Mouse (Mus musculus) kidney, embryonic 16.5 days (tissue): ENCODE results near the gene Adamts9. TPM values are rescaled to one million over a fixed set of nuclear protein-coding genes. Genes with fewer than 3 reads are reported as not detected.
A peak's percentile ranks its signal among the peaks of the same experiment; 100 is the strongest.

Source experiments
- ATAC-seq: fragments of 200-750 bp; cut with Nextera tagmentation; 2 replicates; pipeline ENCODE4 v1.8.0; 2017; ENCODE audit warnings: moderate TSS enrichment; ENCODE audit not compliant: low FRiP score, low TSS enrichment
- H3K27ac ChIP-seq: fragments of 300-500 bp; sonication (generic); 2 replicates; pipeline ENCODE4 v1.5.1; 2014; ENCODE audit warnings: low read length
- H3K27me3 ChIP-seq: fragments of 300-500 bp; sonication (generic); 2 replicates; pipeline ENCODE4 v1.6.1; 2014; ENCODE audit warnings: low read length, control low read depth, mixed read lengths; ENCODE audit not compliant: insufficient read depth
- H3K36me3 ChIP-seq: fragments of 300-500 bp; sonication (generic); 2 replicates; pipeline ENCODE4 v1.6.1; 2014; ENCODE audit warnings: low read length, control low read depth, mixed read lengths; ENCODE audit not compliant: insufficient read depth
- H3K4me1 ChIP-seq: fragments of 300-500 bp; sonication (generic); 2 replicates; pipeline ENCODE4 v1.6.1; 2014; ENCODE audit warnings: low read length, control low read depth, mixed read lengths; ENCODE audit not compliant: insufficient read depth
- H3K4me2 ChIP-seq: fragments of 300-500 bp; sonication (generic); replicated peaks from 2 replicates; pipeline ENCODE4 v1.6.1; 2014; ENCODE audit warnings: low read depth, low read length
- H3K4me3 ChIP-seq: fragments of 300-500 bp; sonication (generic); 2 replicates; pipeline ENCODE4 v1.5.1; 2014; ENCODE audit warnings: mild to moderate bottlenecking, low read length
- H3K9ac ChIP-seq: fragments of 300-500 bp; sonication (generic); replicated peaks from 2 replicates; pipeline ENCODE4 v1.6.1; 2014; ENCODE audit warnings: low read length
- H3K9me3 ChIP-seq: fragments of 300-500 bp; sonication (generic); 2 replicates; pipeline ENCODE4 v1.6.1; 2016; ENCODE audit warnings: low read length, control low read depth
- WGBS: fragments of 180-500 bp; shearing (Covaris S2); extraction: QIAGEN DNeasy Blood & Tissue Kit; methylation state at CpG from one replicate; pipeline ENCODE4 v1.1.7; 2014; 5-methylcytosine and 5-hydroxymethylcytosine counted together
- polyA plus RNA-seq: library from polyadenylated mRNA; unstranded; fragments of >200 nt; fragmentation: Nextera tagmentation; extraction: Ambion mirVana; gene quantifications from 2 replicates; pipeline ENCODE4 v1.2.1, GENCODE M21; 2015

Adamts9 gene
- polyA plus RNA-seq, 1 experiment from 2014 or later = 12.0 TPM

DNA sequence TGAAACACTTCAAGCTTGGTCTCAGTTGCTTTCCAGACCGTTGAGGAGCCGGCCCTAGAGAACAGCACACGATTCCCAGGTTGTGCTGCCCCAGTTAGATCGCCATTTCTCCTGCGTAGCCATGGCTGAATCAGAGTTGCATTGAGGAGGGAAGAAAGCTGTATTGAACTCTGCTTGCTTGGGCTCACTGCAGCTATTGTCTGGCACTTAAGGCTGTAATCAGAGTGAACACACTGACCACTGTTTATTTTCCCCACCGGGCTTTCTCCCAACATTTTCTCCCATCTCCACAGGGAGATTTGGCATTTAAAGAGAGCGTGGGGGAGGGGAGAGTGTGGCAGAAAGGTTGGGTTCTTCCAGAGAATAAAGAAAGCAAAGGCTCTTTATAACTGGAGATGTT is 214.8 kb downstream of the Adamts9 start:
- 0 out of 2 replicates have a peak overlapping the region, but pooled peaks have one; percentile 19 for H3K9ac ChIP-seq
- ATAC-seq = no peak
- H3K27ac ChIP-seq = no peak overlapping the region
- WGBS = 47% methylated on average over 7 of the region's 7 CpGs
- no peaks in the 10 kb centered on the region for H3K27me3 ChIP-seq
- H3K9me3 ChIP-seq = peaks cover 4% of the 10 kb centered on the region; the same call in 1 of the 2 replicates
- no peaks in the 10 kb centered on the region for H3K36me3 ChIP-seq
- peaks cover 13% of the 10 kb centered on the region for H3K4me1 ChIP-seq
- H3K4me2 ChIP-seq = peak overlapping the region; percentile 30; the same call in 1 of the 2 replicates
- H3K4me3 ChIP-seq = no peak overlapping the region

DNA sequence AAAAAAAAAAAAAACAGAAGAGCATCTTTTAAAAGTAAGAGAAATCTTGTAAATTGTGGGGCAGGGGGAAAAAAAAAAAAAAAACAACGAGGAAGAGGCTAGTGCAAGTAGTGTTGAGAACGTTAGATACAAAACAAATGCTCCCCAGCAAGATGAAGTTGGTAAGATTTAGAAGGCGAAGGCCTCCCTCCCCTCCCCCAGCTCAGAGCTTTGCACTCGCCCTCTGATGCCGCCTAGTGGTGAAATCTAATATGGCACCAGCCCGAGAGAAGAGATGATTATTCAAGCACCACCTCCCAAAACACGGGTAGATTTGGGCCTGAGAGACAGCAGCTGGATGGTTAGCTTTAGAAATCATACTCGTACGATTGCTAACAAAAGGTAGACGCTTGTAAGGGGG is 215.2 kb downstream of the Adamts9 start:
- 4% methylated on average over 10 of the region's 10 CpGs for WGBS
- no peak for ATAC-seq
- Histone ChIP-seq H3K9ac (0 out of 2 replicates have a peak overlapping the region, but pooled peaks have one; percentile 19), H3K4me1 (peaks cover 13% of the 10 kb centered on the region), H3K27me3 (no peaks in the 10 kb centered on the region), H3K27ac (no peak overlapping the region), H3K4me2 (peak overlapping the region; percentile 30; the same call in 1 of the 2 replicates), H3K9me3 (peaks cover under 1% of the 10 kb centered on the region; the same call in 1 of the 2 replicates), H3K4me3 (no peak overlapping the region), H3K36me3 (no peaks in the 10 kb centered on the region)

DNA sequence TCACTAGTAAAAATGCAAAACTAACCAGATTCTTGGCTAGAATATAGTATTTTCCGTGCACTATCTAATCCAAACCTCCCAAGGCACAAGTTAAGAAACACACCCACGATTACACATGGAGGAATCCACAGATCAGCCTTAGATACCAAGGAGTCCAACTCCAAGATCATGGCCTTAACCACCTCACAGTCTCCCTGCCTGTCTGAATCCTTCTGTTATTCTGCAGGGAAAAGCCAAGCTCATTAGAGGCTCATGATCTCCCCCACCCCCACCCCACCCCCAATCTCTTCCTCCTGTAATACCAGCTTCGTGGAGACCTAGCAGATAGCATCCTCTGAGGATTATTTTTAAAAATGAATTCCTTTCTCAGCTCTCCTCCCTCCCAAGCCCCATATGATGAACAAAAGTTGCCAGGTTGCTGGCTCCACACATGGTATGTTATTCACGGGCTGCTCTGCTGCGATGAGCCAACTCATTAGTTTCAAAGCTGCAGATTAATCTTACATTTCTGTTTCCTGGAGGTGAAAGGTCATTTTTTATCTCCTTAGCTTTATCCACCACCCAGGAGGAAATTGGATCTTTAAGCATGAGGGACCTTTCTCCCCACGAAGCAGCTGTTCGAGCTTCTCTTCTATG is 215.8 kb downstream of the Adamts9 start:
- Histone ChIP-seq H3K4me1 (peaks cover 13% of the 10 kb centered on the region), H3K9ac (0 out of 2 replicates have a peak overlapping the region, but pooled peaks have one; percentile 9), H3K9me3 (no peaks in the 10 kb centered on the region), H3K27me3 (no peaks in the 10 kb centered on the region), H3K36me3 (no peaks in the 10 kb centered on the region), H3K4me2 (no peak overlapping the region), H3K27ac (0 out of 2 replicates have a peak overlapping the region, but pooled peaks have one; percentile 6), H3K4me3 (no peak overlapping the region)
- 9% methylated on average over 7 of the region's 7 CpGs for WGBS
- ATAC-seq = no peak

DNA sequence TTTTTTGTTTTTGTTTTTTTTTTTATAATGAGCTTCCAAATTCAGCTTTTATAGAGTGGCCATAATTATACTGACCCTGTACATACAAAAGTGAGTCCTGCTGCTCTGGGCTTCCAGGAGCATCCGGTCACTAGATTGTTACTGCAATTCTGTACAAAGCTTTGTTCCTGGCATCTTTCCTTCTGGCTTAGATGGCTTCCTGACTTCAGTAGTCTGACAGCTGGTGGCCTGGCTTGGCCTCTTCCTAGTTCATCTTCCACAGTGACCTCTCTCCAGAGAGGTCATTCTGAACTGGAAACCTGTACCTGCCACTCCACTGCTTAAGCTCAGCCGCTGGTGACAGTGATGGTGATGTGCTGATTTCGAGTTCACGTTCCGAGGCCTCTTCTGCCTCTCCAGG is 217.2 kb downstream of the Adamts9 start:
- no peak overlapping the region for H3K27ac ChIP-seq
- peaks cover 13% of the 10 kb centered on the region for H3K4me1 ChIP-seq
- no peaks in the 10 kb centered on the region for H3K27me3 ChIP-seq
- no peaks in the 10 kb centered on the region for H3K36me3 ChIP-seq
- H3K4me2 ChIP-seq = no peak overlapping the region
- H3K9me3 ChIP-seq = no peaks in the 10 kb centered on the region
- H3K9ac ChIP-seq = no peak overlapping the region
- no peak for ATAC-seq
- 50% methylated on average over 5 of the region's 5 CpGs for whole genome bisulfite sequencing
- H3K4me3 ChIP-seq = no peak overlapping the region

DNA sequence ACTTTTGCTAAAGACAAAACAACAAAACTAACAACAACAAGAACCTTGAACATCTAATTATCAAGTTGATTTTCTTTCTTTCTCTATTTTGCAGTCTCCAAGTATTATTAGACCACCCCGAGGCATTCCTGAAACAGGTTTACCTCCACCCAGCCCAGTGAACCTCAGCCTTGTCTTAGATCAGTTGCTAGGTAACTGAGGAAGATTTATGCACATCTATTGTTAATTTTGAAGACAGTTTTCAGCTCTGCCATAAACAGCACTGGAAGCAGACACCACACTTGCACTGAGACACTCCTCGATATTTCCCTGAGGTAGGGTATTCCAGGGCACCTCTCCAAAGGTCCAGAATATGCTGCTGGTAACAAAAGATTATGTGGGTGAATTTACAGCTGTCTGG is 218.9 kb downstream of the Adamts9 start:
- 41% methylated on average over 2 of the region's 2 CpGs for WGBS
- Histone ChIP-seq H3K36me3 (no peaks in the 10 kb centered on the region), H3K4me2 (no peak overlapping the region), H3K4me1 (peaks cover 13% of the 10 kb centered on the region), H3K9me3 (no peaks in the 10 kb centered on the region), H3K27me3 (no peaks in the 10 kb centered on the region), H3K4me3 (no peak overlapping the region), H3K27ac (no peak overlapping the region), H3K9ac (no peak overlapping the region)
- no peak for ATAC-seq

Other genes starting within 250 kb of the Adamts9 start
- 6.5 and 7.9 TPM in 2 replicates for gene Prickle2, start 237.3 kb downstream of the Adamts9 start, polyA plus RNA-seq
- 2.3 and 3.1 TPM in 2 replicates for gene A730049H05Rik, start 127.0 kb downstream of the Adamts9 start, polyA plus RNA-seq
- 0.04 and 0.12 TPM in 2 replicates for gene Gm15737, start 74.1 kb downstream of the Adamts9 start, polyA plus RNA-seq